Mouse (Mus musculus) frontal cortex, postnatal 10 days (tissue): Measurements from ENCODE around the gene Fer.

Experiments
- DNase-seq, 2 experiments: peaks; one replicate each; pipeline ENCODE4 v3.0.0; 2022; ENCODE audit warnings: low spot score in 2 of 2, mixed read lengths in 1 of 2

Fer gene

DNA sequence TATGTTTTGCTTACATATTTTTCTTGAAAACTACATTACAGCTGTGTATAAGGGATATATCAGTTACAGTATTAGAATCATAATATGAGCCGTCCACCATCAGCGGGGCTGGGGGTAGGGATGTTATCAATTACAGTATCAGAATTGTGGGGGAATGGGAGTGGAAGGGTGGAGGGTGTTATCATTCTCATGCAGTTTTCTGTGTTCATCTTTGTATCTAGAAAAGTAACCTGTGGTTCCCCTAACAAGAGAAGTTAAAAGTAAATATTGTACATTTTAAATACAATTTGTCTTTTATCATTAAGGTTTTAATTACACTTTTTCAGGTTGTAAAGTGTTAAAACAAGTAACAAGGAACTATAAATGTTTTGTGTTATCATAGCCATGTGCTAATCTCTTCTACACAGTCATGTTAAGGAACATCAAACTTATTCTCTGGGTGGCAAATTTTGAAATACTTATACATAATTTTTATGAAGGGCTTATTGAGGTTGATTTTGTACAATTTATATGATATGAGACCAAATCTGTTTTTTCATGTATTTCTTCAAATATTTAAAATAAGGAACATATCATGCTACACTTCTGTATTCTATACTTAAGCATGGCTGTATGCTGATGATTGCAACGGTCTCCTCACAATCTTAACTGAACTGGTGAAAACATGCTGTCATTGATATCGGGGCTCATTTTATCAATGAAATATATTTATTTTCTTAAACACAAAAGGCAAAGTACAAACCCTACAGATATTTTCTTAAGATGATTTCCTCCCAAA is 116.1 kb downstream of the Fer start:
- no peak for DNase-seq

DNA sequence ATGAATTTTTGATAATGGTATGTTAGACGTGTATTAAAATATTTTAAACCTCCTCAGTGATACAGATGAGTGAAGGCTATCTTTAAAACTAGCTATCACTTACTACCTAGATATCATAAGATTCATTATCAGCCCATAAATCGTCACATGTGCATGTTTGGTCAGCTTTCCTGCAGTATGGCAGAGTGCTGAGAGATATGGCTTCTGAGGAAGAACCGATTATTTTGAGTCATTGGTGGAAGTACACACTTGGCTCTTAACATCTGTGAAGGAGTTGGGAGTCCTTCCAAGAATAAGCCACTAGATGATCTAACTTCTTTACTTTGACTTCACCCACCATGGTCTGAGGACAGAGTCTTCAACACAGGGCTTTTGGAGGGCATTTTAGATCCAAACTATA is 117.3 kb downstream of the Fer start:
- DNase-seq, result no peak

DNA sequence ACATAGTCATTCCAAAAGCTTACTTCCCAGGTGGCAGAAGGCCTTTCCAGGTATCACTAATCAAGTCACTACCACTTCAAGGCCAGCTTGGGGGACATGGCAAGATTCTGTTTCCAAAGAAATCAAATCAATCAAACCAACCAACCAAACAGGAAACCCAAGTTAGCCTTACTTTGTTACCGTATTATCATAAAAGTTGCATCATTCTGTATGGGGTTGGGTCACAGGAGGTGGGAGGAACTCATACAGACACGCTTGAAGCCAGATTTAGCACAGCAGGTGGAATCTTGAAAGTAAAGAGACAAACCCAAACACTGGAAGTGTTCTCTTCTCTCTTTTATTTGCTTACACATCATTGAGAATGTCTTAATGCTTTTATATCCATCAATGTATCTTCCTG is 125.8 kb downstream of the Fer start:
- DNase-seq, result no peak

DNA sequence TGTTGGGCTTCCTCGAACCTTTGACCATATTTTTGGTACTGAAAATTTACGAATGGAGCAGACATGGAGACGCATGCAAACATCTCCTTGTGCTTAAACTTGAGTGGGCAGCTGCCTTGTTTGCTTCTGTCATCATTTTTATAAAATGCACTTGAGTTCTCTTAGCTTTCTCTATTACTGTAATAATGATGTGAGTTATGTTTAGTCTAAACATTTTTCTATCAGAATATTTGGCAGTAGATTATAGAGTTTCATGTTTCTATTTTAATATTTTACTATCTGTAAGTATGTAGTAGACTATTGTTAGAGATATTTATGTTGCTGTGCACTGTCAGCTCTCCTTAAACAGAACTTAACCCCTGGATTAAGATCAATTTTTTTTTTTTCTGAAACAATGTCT is 128.3 kb downstream of the Fer start:
- DNase-seq, result no peak

DNA sequence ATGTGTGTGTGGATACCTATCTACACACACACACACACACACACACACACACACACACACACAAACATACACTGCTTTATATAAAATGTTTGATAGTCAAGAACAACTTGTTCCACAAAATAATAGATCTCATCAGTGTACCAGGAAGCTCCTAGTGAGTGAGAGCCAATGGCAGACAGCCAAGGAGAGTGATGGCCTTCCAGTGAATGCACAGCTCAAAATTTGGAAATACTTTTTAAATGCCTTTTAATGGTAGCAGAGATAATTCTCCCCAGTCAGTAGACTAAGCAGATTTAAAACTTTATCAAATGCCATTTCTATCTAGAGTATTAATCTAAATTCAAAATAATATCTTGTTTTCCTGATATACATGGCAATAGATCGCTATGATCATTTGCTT is 133.1 kb downstream of the Fer start:
- DNase-seq, result no peak

DNA sequence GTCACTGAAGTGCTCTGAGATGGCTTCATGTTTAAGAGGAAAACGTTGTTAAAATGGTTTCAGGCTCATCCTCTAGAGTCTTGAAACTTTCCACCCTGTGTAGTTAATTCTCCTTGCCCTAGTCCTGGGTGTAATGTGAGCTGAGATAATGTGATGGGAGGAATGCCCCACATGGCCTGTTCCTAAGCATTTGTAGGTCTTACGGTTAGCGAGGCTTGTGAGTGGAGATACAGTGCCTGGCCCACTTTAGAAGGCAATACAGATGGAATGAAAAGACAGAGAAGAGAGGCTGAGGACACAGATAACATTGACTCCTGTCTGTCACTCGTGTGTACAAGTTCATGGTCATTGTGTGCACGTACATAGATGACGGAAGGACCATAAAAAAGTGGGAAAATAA is 134.8 kb downstream of the Fer start:
- no peak for DNase-seq

DNA sequence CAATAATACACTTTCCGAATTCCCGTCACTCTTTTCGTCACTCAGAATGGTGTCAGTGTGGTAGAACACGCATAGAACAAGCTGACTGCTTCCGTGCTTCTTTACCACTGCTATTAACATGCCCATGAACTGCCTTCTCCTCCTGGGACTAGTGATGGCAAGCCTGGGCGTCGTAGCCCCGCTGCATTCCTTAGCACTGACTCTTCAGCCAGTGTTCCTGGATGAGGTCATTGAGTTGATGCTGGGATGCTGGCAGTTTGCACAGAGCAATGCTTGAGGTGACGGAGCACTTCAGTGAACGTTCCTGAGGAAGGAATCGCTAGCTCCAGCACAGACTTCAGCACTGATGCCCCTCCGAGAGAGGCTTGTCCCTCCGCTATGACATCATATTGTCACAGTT is 140.6 kb downstream of the Fer start:
- no peak for DNase-seq

DNA sequence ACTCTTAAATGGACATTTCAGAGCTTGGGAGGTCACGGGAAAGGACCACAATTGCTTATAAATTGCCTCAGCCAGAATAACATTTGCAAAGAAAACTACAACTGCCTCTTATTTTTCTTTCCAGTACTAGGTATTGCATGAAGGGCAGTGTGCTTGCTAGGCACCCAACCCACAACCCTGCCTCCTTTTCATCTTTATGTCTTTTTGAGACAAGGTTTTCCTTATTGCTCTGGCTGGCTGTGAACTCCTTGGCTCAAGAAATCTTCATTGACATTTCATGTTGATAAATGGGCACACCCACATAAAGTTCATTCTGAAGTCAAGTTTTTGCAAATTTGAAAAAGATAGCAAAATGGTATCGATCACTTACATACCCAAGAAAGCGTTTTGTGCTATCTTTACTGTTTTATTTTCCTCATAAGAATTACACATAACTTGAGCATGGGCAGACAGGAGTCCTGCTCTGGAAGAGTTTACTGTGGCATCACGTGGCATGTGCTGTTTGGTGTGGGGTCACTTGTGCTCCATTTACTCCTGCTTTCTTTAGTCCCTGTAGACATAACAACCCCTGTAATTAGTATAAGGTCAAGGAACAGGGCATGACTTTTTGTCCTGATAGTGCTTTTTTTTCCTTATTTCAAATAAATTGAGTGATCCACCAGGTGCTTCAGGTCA is 142.8 kb downstream of the Fer start:
- no peak for DNase-seq

DNA sequence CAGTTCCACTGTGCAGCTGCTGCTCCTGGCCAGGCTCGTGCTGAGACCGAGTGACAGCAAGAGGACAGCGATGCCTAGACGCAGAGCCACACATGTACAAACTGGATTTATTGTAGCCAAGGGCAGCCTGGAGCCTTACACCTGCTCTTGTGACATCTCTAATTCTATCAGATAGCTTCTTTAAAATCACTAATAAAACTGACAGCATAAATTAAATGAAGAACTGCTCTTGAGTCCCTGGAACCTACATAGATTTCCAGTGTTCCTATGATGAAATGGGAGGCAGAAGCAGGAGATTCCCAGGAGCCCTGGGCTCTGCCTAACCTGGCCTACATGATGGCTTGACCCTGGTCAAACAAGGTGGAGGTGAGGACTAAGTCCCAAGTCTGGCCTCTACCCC is 153.7 kb downstream of the Fer start:
- DNase-seq, result no peak

DNA sequence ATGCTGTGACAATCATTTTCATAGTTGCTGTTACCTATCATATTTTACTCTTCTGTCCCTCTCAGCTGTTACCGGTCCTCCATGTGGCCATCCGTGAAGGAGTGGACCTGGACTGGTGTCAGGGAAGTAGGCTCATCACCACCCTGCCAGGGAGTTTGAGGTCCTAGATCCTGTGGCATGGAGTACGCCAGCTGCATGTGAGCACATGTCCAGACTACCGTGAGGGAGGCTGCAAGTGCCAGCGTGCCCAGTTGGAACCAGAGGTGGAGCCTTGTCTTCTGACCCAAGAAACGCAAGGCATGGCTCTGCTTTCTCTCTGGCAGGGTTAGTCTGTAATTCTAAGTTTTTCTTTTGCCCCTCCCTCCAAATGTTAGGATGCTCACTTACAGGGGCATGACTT is 155.4 kb downstream of the Fer start:
- DNase-seq, result no peak

DNA sequence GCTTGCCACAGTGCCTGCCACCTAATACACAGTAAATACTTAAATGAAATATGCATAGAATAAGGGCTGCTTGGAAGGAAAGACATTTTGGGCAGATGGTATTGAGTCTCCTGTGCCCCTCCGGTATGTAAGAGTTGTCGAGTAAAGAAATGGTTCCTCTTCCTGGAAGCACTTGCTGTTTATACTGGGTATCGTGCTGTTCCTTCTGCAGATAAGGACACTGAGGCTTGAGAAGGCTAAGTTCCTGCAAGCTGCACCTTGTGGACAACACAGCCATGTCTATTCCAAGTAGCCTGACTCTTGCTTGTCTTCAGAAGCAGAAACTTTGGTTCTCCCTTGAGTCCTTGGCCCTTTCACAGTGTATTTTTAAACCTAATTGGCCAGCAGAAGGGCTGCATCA is 156.0 kb downstream of the Fer start:
- no peak for DNase-seq

DNA sequence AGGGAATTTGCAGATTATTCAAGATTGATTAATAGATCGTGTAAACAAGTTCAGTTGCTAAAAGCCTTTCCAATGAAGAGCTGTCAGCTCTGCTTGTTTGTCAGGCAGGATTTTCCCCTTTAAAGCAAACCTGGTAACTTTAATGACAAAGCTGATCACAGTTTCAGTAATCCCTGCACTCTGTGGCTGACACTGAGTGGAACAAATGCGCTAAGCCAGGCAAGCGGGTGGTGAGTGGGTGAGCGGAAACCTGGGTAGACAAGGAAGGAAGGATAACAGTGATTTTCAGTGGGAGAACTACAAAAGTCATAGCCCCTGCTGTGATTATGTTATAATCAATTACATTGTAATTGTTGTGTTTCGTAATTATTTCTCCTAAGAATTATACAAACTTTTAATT is 156.8 kb downstream of the Fer start:
- no peak for DNase-seq

DNA sequence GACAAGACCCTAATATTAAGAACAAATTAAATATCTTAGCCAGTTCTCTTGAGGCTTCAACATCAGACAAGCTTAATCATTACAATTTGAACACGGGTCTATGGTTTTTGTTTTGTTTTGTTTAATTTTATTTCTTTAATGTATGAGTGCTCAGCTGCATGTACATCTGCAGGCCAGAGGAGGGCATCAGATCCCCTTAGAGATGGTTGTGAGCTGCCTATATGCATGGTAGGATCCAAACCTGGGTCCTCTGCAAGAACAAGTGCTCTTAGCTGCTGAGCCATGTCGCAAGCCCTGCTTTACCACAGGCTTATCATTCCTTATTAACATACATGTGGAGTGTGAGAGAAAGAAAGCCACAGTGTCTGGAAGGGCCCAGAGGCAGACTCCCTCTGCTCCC is 163.6 kb downstream of the Fer start:
- no peak for DNase-seq

DNA sequence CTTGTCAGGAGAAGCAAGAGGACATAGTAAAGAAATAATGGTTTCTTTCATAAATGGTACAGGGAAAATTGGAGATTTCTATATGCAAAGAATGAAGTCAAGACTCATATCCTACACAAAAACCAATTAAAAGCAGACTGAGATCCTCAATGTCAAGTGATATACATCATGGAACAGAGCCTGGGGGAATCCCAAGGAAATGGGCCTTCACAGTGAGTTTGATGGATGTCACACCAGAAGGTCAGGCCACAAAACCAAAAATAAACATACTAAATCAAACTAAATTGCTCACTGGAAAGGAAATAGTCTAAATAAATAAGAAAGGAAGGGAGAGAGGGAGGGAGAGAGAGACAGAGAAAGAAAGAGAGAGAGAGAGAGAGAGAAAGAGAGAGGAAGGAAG is 178.9 kb downstream of the Fer start:
- no peak for DNase-seq

DNA sequence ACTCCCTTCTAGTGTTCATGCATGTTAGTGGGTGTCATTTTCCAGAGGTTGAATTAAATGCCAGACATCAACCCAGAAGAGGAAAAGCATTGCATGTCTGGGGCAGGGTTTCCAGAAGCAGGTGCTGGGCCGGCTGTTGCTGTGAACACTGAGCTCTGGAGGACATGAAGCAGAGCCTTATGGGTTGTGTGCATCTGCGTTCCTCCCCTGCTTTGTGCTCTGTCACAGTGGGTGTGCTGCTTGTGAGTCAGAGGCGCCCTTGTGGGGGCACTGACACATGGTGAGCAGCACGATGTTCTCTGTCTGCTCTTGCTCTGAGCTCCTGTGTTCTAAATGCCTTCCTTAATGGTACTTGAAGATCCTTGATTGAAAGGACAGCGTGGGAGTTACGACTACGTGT is 182.5 kb downstream of the Fer start:
- DNase-seq, result peak in 1 of 2 experiments; percentile 51

DNA sequence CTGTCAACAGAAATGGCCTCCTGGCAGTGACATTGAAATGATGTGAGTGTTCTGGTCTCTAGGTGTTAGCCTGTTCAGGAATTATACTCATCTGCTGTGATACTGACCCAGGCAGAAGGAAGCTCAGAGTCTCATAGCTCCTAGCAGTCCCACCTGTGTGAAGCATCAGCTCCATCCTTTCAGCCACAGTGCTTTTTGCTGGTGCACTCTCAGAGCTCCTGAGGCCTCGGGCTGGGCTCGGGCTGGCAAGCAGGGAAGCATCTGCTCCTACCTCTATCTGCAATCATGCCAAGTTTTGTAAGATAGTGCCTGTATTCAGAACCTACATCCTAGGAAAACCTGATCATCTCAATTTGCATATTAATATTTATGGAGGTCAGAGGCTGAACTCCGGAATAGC is 183.7 kb downstream of the Fer start:
- DNase-seq, result no peak

DNA sequence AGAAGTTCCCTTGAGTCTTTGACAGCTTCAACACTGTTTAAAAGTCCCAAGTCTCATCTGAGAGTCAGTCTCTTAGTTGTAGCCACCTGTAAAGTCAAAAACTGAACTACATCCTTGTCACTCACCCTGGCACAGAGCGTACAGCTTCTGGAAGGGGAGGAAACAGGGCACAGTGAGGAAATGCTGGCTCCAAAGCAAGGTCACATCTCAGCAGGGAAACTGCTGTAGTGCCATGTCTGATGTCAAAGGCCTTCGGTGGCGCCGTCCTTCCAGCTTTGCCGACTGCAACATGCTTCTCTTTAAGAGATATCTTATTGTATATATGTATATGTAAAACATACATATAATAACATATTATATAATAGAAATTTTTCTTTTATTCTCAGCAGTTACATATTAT is 188.0 kb downstream of the Fer start:
- no peak for DNase-seq

DNA sequence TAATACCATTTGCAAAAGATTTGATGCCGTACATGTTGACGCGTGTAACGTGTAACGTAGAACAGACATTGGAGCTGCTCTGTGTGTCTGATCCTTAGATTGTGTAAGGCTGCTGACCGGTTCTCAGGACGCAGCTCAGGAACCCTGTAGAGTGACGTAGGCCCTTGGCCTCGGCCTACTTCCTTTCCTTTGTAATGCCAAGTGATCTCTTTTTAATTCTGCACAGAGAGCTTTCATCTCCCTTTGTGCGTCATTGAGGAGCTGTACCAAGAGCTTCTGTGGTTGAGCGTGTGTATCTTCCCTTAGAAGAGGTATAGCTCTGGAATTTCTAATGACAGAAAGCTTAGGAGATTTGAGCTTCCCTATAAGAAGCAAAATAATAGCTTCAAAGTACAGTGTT is 190.8 kb downstream of the Fer start:
- no peak for DNase-seq

DNA sequence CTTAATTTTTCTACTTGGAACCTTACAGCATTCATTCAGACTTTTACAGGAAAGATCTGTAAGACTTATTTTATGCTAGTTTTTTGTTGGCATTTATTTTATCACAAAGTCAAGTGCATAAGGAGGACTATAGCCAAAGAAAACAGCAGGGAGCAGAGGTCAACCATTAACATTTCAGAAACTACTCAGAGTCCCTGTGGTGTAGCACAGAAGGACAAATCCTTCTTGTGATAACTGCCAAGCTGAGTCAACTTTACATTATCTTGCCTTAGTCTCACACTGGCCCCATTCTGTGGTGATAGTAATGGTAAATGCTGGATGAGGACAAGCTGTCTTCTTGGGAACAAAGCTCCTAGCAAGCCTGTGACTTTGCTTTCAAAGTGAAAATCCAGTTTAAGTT is 197.7 kb downstream of the Fer start:
- no peak for DNase-seq

DNA sequence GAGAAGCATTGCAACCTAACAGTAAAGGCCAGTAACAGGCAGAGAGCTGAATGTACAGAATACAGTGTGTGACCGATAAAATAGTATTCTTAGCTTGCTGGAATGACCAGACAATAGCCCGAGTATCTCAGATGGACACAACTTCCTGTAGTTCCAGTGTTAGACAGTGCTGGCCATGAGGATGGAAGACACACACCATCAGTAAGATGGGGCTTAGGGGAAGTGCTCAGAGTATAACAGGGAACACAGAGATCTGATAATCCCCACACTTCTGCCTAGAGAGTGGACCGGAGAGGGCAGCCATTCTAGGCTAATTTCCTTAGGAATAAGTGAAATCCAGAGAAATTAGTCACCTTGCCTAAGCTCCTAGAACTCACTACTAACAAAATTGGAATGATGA is 202.4 kb downstream of the Fer start:
- no peak for DNase-seq

DNA sequence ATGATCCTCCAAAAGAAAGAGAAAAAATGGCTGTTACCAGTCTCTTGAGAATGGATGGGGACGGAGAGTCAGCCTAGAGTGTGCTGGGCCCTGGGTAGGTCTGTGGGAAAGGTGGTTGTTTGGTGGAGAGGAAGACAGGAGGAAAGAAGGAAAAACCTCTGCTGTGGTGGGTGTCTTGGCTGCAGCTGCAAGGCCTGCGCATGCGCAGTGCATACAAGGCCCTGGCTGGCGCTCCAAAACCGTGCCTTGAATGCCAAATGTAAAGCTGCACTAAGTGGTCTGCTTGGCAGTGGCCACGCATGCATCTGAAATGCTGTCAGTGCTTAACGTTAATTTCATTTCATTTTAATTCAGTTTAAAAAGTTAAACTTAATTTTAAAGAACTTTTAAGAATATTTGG is 214.5 kb downstream of the Fer start:
- peak; percentile 21 to 31 for DNase-seq

DNA sequence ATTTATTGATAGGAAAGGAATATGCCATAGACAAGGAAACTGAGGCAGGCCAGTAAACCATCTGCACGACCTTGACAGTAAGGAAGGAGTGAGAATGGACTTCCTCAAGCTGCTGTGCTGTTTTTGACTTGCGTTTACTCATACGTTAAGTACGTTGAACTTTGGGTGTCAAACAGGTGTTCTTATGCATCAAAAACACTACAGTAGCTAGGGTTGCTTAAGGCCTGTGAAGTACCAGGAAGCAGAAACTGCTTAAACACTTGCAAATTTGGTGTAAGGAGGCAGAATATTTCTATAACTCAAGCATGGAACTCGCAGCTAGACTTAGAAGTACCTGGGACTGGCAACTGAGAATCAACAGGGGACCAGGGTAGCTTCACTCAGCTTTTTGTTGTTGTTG is 221.9 kb downstream of the Fer start:
- no peak for DNase-seq

DNA sequence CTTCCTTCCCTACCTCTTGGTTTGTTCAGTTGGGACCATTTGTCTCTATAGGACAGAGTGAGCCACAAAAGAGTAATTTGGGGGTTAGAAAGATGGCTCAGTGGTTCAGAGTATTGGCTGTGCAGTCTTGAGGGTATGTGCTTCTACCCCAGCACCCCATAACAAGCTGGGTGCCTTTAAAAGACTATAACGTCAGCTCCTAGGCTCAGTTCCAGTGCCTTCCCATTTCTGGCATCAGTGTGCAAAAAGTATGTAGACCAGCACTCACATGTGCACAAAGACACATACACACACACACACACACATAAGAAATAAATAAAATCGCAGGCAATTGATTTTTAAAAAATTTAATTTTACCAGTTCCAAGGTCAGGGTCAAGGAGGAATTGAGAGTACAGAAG is 222.6 kb downstream of the Fer start:
- no peak for DNase-seq
